Mouse (Mus musculus): ENCODE results near the gene Dab1. TPM values are rescaled to one million over a fixed set of nuclear protein-coding genes. Genes with fewer than 3 reads are reported as not detected.

The Dab1 gene
- polyA plus RNA-seq, 1 experiment from 2014 or later: not detected

DNA sequence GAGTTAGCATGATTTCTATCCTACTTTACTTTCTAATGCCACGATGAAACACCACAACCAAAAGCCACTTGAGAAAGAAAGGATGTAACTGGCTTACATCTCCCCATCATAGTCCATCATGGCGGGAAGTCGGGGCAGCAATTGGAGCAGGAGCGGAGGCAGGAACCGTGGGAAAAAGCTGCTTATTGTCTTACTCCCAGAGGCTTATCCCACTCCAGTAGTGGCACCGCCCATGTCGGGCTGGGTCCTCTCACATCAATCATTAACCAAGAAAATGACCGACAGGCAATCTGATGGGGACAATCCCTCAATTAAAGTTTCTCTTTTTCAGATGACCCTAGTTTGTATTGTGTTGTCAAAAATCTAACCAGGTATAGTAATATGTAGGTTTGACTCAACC, 893.4 kb downstream of the Dab1 start:
- no peak overlapping the region for H3K27ac ChIP-seq
- no peak overlapping the region for H3K4me3 ChIP-seq (ENCODE audit: inconsistent target)
- WGBS (ENCODE audit: missing documents): 88% methylated on average over 8 of the region's 8 CpGs
- no peaks in the 10 kb centered on the region for H3K36me3 ChIP-seq (ENCODE audit: inconsistent target)
- no peaks in the 10 kb centered on the region for H3K79me2 ChIP-seq (ENCODE audit: inconsistent target)

DNA sequence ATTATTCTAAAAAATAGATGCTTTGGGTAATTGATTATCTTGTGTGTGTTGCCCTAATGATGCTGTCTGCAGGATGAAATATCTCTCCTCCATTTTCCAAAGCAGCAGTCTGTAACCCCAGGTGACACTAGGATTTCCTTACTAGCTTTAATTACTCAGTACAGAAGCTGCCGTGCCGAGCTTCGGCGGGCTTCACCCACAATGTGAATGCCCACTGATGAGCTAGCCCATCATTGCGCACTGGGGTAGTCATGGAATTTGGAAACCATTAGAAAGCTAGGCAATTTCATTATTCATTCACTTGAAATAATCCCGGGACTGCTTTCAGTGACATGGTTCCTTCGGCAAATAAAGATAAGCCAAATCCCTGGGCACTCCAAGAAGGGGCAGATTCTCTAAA, 894.5 kb downstream of the Dab1 start:
- H3K79me2 ChIP-seq (ENCODE audit: inconsistent target): no peaks in the 10 kb centered on the region
- 88% methylated on average over 7 of the region's 7 CpGs for WGBS (ENCODE audit: missing documents)
- no peaks in the 10 kb centered on the region for H3K36me3 ChIP-seq (ENCODE audit: inconsistent target)
- no peak overlapping the region for H3K4me3 ChIP-seq (ENCODE audit: inconsistent target)
- no peak overlapping the region for H3K27ac ChIP-seq

DNA sequence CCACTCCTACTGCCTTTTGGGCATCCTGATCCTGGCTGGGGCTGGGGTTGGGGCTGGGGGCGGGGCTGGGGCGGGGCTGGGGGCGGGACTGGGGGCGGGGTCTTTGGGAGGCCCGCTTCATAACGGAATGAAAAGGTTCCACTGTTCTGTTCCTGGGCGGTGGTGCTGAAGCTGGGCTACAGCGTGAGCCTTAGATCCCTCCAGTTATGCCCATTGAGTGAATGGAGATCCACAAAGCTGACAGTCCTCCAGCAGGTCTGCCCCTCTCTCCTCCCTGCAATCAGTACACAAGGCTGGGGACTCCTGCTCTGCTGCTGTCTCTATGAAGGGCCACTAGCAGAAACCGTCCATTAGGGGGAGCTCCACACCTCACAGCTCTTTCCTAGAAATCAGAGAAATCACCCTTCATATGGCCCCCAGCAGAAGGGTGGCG, 895.4 kb downstream of the Dab1 start:
- Histone ChIP-seq H3K27ac (no peak overlapping the region), H3K4me3 (ENCODE audit: inconsistent target) (no peak overlapping the region), H3K79me2 (ENCODE audit: inconsistent target) (no peaks in the 10 kb centered on the region), H3K36me3 (ENCODE audit: inconsistent target) (no peaks in the 10 kb centered on the region)
- WGBS (ENCODE audit: missing documents): 8% methylated on average over 10 of the region's 10 CpGs

DNA sequence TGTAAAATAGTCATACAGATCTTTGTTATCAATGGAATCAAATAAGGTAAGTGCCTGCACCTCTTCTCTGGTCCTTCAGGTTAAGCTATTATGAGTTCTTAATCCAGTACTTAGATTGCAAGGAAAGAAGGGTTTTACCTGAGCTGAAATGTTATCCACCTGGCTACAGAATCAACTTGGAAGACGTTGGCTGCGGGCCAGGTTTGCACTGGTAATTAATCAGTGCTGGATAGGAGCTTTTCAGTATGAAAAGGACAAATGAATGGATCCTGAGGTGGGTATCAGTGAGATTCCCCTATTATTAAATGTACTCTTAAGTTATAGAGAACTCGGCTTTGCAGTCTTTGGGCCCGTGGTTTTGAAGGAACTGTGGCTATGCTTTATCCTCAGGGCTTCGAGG, 896.5 kb downstream of the Dab1 start:
- no peak overlapping the region for H3K4me3 ChIP-seq (ENCODE audit: inconsistent target)
- no peaks in the 10 kb centered on the region for H3K36me3 ChIP-seq (ENCODE audit: inconsistent target)
- no peak overlapping the region for H3K27ac ChIP-seq
- 62% methylated on average over 5 of the region's 5 CpGs for WGBS (ENCODE audit: missing documents)
- no peaks in the 10 kb centered on the region for H3K79me2 ChIP-seq (ENCODE audit: inconsistent target)

DNA sequence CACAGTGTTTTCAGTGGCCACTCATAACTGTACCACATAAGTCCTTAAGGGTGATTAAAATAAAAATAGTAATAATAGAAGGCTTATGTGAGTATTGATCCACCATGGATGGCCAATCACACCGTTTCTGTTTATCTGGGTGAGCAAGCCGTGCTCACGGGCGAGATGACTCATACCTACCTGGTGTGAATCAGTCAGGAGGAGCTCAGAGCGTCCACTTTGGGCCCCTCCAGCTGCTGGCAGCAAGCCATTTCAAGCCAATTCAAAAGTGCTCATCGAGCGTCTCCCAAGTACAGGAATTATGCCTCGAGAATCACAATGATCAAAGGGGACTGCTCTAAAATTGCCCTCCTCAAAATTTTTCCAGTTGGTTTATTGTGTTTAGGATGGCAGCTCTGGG, 903.2 kb downstream of the Dab1 start:
- Histone ChIP-seq H3K27ac (no peak overlapping the region), H3K79me2 (ENCODE audit: inconsistent target) (no peaks in the 10 kb centered on the region), H3K36me3 (ENCODE audit: inconsistent target) (no peaks in the 10 kb centered on the region), H3K4me3 (ENCODE audit: inconsistent target) (no peak overlapping the region)
- 77% methylated on average over 8 of the region's 8 CpGs for WGBS (ENCODE audit: missing documents)

DNA sequence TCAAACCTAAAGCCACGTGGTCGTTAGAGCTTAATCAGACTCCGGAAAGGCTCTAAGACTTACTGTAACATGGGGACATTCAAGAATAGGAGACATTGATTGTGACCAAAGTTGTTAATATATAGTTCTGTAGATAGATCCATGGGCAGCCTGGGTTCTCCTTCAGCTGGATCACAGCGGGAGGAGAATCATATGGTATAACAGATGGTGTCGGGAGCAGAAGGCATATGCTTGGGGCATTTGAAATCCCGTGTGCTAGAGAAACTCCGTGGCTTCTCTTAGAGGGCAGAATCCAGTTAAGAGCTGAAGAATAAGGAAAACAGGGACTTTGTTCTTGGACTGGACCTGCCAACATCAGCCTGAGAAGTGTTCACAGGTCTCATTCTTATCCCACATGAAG, 904.6 kb downstream of the Dab1 start:
- Histone ChIP-seq H3K36me3 (ENCODE audit: inconsistent target) (no peaks in the 10 kb centered on the region), H3K79me2 (ENCODE audit: inconsistent target) (no peaks in the 10 kb centered on the region), H3K4me3 (ENCODE audit: inconsistent target) (no peak overlapping the region), H3K27ac (no peak overlapping the region)
- WGBS (ENCODE audit: missing documents): 85% methylated on average over 7 of the region's 7 CpGs

DNA sequence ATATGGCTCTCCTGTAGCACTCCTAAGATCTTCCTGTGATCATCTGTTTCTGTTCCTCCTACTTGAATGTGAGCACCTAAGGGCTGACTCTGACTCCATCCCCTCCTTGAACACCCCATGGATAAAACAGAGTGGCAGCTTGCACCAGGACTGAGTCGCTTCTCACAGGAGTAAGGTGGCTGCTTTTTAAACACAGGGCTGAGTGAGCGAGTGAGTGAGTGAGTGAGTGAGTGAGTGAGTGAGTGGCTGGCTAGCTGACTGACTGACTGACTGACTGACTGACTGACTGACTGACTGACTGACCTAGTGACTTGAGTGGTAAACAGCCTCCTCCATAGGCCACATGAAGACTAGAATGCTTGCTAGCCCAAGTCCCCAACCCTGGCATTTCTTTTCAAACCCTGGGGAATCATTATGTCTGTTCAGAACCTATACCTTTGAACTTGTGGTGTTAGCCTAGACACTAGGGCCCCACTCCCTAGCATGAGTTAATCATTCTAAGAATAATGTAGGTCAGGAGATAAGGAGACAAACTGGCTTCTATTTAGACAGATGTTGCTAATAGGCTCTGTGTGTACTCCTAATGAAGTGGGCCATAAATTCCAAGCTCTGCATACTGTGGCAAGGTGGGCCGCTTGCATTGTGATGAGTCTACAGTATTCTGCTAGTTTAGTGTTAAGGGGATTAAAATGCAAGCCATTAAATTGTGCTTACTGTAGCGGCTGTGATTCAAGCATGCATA, 910.9 kb downstream of the Dab1 start:
- no peaks in the 10 kb centered on the region for H3K79me2 ChIP-seq (ENCODE audit: inconsistent target)
- no peaks in the 10 kb centered on the region for H3K36me3 ChIP-seq (ENCODE audit: inconsistent target)

DNA sequence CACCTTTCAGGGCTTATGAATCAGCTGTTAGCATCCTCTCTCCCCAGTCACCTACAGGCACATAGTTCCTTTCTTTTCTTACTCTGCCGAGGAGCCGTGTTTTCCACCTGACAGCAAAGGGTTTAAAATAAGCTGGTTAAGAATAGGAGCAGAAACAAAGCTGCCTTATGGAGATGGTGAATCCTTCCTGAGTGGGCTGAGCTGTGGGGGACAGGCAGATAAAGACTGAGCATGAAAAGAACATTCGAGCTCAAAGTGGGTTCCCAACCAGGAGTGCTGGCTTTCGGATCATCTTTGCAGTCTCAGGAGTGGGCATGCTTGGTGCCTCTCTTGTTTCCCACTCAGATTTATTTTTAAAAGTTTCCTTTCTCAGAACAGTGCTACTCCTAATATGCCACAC, 913.7 kb downstream of the Dab1 start:
- WGBS (ENCODE audit: missing documents): 88% methylated on average over 4 of the region's 4 CpGs
- no peak overlapping the region for H3K4me3 ChIP-seq (ENCODE audit: inconsistent target)
- no peaks in the 10 kb centered on the region for H3K36me3 ChIP-seq (ENCODE audit: inconsistent target)
- no peaks in the 10 kb centered on the region for H3K79me2 ChIP-seq (ENCODE audit: inconsistent target)
- H3K27ac ChIP-seq: no peak overlapping the region

More for the DNA sequence above, 910.9 kb downstream of the Dab1 start:
- no peak overlapping the region for H3K4me3 ChIP-seq (ENCODE audit: inconsistent target)
- WGBS (ENCODE audit: missing documents): 90% methylated on average over 2 of the region's 4 CpGs
- H3K27ac ChIP-seq: no peak overlapping the region

DNA sequence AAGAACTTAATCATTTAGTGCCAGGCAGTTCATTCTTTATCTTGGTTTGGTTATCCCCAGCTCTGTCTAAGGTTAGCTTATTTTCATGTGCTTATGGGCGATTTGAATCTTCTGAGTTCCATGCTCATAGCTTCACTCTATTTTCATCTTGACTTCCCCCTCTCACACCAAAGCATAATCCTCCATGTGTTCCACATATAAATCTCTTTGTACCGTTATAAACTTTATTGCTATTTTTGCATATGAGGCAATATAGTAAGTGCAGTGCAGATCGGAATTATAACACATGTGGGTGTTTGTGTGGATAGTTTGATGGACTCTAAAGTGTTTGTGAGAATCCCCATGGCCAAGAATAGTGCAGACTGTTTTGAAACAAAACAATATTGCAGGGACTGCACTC, 919.3 kb downstream of the Dab1 start:
- Histone ChIP-seq H3K79me2 (ENCODE audit: inconsistent target) (no peaks in the 10 kb centered on the region), H3K36me3 (ENCODE audit: inconsistent target) (no peaks in the 10 kb centered on the region), H3K27ac (no peak overlapping the region), H3K4me3 (ENCODE audit: inconsistent target) (no peak overlapping the region)
- 85% methylated on average over 3 of the region's 3 CpGs for WGBS (ENCODE audit: missing documents)

DNA sequence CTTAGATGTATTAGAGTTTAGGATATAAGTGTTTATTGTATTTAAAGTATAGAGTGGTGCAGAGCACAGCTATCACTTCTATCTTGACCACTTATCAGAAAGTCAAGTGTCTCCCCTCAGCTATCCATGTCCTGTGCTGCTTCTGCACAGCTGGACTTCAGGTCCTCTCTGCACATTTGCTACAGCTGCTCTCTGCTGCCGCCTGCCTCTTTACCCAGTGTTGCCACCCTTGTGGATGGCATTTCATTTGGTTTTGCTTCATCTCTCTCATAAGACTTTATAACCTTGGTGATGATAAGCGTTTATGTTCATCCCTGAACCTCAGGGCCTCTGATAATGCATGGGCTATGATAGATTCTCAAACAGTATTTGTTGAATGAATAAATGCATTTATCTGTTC, 919.9 kb downstream of the Dab1 start:
- no peak overlapping the region for H3K27ac ChIP-seq
- no peak overlapping the region for H3K4me3 ChIP-seq (ENCODE audit: inconsistent target)
- no peaks in the 10 kb centered on the region for H3K79me2 ChIP-seq (ENCODE audit: inconsistent target)
- 68% methylated on average over 2 of the region's 2 CpGs for WGBS (ENCODE audit: missing documents)
- no peaks in the 10 kb centered on the region for H3K36me3 ChIP-seq (ENCODE audit: inconsistent target)

DNA sequence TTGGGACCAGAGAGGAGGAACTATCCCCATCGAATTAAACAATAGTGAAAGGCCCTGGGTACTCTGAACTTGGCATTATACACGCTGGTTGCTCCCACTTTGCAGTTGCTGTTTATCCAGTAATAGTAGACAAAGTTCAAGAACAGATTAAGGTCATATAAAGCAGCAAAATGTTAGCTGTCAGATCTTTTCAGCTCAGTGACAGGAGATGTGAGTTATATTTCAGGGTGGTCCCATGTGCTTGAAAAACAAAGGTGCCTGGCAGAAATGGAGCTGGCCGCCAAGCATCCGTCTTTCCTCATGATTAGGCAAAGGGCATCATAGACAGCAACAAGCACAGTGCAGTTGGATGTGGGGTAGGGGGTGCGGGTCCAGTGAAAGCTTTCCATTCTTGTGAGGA, 927.9 kb downstream of the Dab1 start:
- Histone ChIP-seq H3K36me3 (ENCODE audit: inconsistent target) (no peaks in the 10 kb centered on the region), H3K27ac (no peak overlapping the region), H3K4me3 (ENCODE audit: inconsistent target) (no peak overlapping the region), H3K79me2 (ENCODE audit: inconsistent target) (no peaks in the 10 kb centered on the region)
- 78% methylated on average over 5 of the region's 5 CpGs for WGBS (ENCODE audit: missing documents)

DNA sequence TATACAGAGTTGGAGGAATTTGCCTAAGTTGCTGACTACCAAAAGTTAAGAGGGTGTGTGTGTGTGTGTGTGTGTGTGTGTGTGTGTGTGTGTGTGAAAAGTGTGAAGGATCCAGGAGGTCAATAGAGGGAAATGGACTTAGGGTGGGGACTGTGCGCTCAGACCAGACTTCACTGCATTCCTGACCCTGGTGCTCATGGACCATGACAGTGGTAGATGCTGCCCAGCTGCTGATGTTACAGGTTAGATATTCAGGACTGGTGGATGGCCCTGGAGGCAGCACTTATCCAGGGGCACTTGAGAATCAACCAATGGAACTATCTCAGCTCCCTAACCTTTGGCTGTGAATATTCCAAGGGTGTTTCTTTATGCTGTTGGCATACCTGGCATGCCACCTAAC, 929.1 kb downstream of the Dab1 start:
- Histone ChIP-seq H3K79me2 (ENCODE audit: inconsistent target) (no peaks in the 10 kb centered on the region), H3K4me3 (ENCODE audit: inconsistent target) (no peak overlapping the region), H3K36me3 (ENCODE audit: inconsistent target) (no peaks in the 10 kb centered on the region), H3K27ac (no peak overlapping the region)
- WGBS (ENCODE audit: missing documents): 100% methylated on average over 1 of the region's 1 CpGs

DNA sequence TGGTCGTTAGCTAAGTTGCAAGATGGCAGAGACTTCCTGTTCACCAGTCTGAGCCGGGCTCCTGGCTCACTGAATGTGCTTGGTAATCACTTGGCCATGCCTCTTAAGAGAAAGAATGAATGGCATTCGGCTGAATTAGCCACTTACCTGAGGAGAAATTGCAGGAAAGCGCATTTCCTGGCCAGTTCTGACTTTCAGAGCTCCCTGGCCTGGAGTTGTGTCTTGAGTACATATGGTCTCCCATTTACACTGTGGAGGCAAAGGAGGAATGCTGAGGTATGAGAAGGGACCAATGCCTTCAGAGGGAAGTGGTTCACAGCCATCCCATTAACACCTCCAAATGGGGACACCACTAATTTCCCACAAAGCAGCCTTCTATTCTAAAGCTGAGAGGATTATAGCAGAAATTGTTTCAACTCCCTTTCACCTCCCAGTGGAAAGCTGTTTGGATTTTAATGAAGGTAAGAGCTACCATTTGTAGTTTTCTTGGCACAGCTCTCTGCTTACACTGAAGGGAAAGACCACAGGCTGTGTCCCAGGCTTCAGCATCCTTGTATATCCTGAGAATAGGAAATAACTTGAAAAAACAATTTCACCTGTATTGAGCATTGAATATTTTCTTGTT, 931.5 kb downstream of the Dab1 start:
- no peak overlapping the region for H3K27ac ChIP-seq
- WGBS (ENCODE audit: missing documents): 59% methylated on average over 4 of the region's 4 CpGs
- H3K4me3 ChIP-seq (ENCODE audit: inconsistent target): no peak overlapping the region
- H3K36me3 ChIP-seq (ENCODE audit: inconsistent target): no peaks in the 10 kb centered on the region
- H3K79me2 ChIP-seq (ENCODE audit: inconsistent target): no peaks in the 10 kb centered on the region

DNA sequence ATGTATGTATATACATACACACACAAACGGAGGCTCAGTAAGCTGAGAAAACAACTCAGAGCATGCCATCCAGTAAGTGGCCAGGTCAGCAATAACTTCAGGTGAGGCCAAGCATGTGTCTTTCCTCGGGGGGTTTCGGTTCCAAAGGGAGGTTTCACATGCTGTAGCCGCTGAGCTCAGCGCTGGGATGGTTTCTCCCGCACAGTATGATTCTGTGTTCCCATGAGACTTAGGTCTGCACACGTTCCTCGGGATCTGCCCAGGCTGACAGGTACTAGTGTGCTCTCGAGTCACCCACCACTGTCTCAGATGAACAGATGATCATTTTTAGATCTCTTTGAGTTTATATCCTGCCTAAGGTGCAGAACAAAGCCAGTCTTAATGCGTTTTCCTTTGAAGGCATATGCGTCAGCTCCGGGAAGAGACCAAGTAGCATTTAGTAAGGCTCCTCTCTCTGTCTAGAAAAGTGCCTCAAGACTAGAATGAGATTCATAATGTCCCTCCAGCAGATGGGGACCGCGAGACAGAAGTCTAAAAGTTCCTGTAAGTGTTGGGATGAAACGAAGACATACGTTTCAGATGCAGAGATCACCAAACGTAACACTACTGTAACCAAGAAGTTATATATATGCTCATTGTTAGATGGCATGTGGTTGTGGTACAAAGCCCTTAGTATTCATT, 932.4 kb downstream of the Dab1 start:
- Histone ChIP-seq H3K79me2 (ENCODE audit: inconsistent target) (no peaks in the 10 kb centered on the region), H3K27ac (no peak overlapping the region), H3K36me3 (ENCODE audit: inconsistent target) (no peaks in the 10 kb centered on the region), H3K4me3 (ENCODE audit: inconsistent target) (no peak overlapping the region)
- 90% methylated on average over 17 of the region's 17 CpGs for WGBS (ENCODE audit: missing documents)

DNA sequence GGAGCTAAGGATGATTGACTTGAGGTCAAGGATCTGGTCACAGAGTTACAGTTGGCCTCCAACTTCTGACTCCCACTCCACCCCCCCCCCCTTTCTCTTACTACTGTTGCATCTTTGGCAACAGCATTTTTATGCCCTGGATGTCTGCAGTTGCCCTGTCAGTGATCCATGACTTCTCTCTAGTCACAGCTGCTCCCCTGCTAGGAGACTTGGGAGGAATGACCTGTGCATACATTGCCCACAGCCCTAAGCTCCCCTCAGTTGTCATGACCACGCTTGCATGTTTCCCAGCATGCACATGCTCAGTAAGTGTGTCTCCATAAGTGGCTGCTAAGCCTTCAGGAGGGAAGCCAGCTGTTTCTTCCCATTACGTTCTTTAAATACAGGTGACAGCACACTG, 936.2 kb downstream of the Dab1 start:
- Histone ChIP-seq H3K79me2 (ENCODE audit: inconsistent target) (no peaks in the 10 kb centered on the region), H3K27ac (no peak overlapping the region), H3K36me3 (ENCODE audit: inconsistent target) (no peaks in the 10 kb centered on the region), H3K4me3 (ENCODE audit: inconsistent target) (no peak overlapping the region)
- 80% methylated on average over 2 of the region's 2 CpGs for whole genome bisulfite sequencing (ENCODE audit: missing documents)
